Mouse (Mus musculus): ENCODE results near the gene Gamt. TPM values are rescaled to one million over a fixed set of nuclear protein-coding genes. Genes with fewer than 3 reads are reported as not detected.

Gamt gene
- total and polyA plus RNA-seq, 3 experiments = 8.3 to 11.0 (median 8.4) TPM

DNA sequence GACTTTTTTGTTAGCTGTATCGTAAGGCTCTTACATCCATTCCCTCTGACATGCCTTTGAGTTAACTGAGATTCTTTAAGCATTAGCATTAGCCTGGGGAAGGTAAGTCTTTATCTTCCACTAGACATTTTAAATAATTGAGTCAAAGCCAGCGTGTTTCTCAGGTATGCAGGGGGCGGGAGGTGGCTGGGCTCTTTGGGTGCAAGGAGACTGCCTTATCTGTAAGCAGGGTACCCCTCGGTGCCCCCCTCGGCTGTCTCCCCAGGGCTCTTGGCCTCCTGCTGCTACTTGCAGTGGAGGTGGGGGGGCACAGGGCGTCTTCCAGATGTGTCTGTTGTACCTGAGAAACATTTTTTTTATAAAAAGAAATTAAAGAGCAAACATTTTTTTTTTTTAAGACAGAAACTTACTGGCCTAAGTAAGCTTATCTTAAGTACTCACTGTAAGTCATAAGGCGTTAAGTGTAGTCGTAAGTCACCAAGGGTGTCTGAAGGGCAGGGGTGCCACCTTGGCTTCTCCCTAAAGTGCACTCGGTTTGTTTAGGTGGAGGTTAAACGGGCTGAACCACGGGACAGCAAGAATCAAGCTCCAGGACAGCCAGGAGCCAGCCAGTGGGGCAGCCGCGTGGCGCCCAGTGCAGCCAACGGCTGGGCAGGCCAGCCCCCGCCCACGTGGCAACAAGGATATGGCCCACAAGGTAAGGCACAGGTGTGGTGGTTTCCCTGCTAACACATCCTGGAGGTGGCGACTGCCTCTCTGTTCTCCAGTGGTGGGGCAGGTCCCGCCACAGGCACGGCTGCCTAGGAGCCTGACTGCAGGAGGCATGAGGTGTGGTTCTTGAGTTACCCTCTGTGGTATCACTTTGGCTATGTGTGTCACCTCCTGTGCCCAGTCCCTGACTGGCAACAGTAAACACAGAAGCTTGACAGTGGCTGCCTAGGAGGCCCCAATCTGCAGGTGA, 21.9 kb upstream of the Gamt start:
- Histone ChIP-seq H3K9ac (ENCODE audit: low read depth, low read length) (peak overlapping the region; percentile 17; the same call in 1 of the 2 replicates), H3K27ac (peak overlapping the region; percentile 78), H3K36me3 (ENCODE audit: control insufficient read depth, insufficient read depth, low read length) (no peaks in the 10 kb centered on the region), H3K27me3 (ENCODE audit: control insufficient read depth, insufficient read depth, low read length) (no peaks in the 10 kb centered on the region), H3K79me2 (replicated peaks; ENCODE audit: control insufficient read depth, insufficient read depth, low read length) (no peaks in the 10 kb centered on the region), H3K4me1 (ENCODE audit: control insufficient read depth, insufficient read depth, low read length) (peaks cover 4% of the 10 kb centered on the region; the same call in 1 of the 2 replicates), H3K4me3 (no peak overlapping the region)
- TF ChIP-seq EP300 (IDR thresholded peaks at IDR 0.05; ENCODE audit: insufficient read depth, low read depth, low read length) (0 out of 2 replicates have a peak, but pooled peaks have one; percentile 34), CTCF (IDR thresholded peaks at IDR 0.05) (no peak)
- 66% methylated on average over 20 of the region's 20 CpGs for WGBS
- DNase-seq = no peak
- intact Hi-C loops (cut with DNase I) = no loop called here

GRCm38 (mm10) chr10:80281921-80282371, 21.1 kb upstream of the Gamt start:
- H3K4me3 ChIP-seq = no peak overlapping the region
- no peaks in the 10 kb centered on the region for H3K27me3 ChIP-seq (ENCODE audit: control insufficient read depth, insufficient read depth, low read length)
- H3K79me2 ChIP-seq (replicated peaks; ENCODE audit: control insufficient read depth, insufficient read depth, low read length) = no peaks in the 10 kb centered on the region
- no peak for TF ChIP-seq EP300 (IDR thresholded peaks at IDR 0.05; ENCODE audit: insufficient read depth, low read depth, low read length)
- no peak for TF ChIP-seq POLR2A (IDR thresholded peaks at IDR 0.05; ENCODE audit: insufficient read depth, low read depth, low read length)
- TF ChIP-seq CTCF (IDR thresholded peaks at IDR 0.05) = no peak
- no peaks in the 10 kb centered on the region for H3K36me3 ChIP-seq (ENCODE audit: control insufficient read depth, insufficient read depth, low read length)
- no peak overlapping the region for H3K9ac ChIP-seq (ENCODE audit: low read depth, low read length)
- peak in 1 of 2 experiments; percentile 62 for DNase-seq
- WGBS = 42% methylated on average over 8 of the region's 8 CpGs
- peaks cover 4% of the 10 kb centered on the region; the same call in 1 of the 2 replicates for H3K4me1 ChIP-seq (ENCODE audit: control insufficient read depth, insufficient read depth, low read length)
- peak overlapping the region; percentile 78 for H3K27ac ChIP-seq
- intact Hi-C loops (cut with DNase I) = loop anchor here (1.0 kb wide), 1 partner anchor 30 kb away; no protein-coding TSS in a partner anchor

- WGBS = 55% methylated on average over 7 of the region's 7 CpGs
- H3K27me3 ChIP-seq (ENCODE audit: control insufficient read depth, insufficient read depth, low read length) = no peaks in the 10 kb centered on the region
- H3K9ac ChIP-seq (ENCODE audit: low read depth, low read length) = no peak overlapping the region
- DNase-seq = peak in 1 of 2 experiments; percentile 69
- H3K79me2 ChIP-seq (replicated peaks; ENCODE audit: control insufficient read depth, insufficient read depth, low read length) = no peaks in the 10 kb centered on the region
- 0 out of 2 replicates have a peak, but pooled peaks have one; percentile 19 for TF ChIP-seq POLR2A (IDR thresholded peaks at IDR 0.05; ENCODE audit: insufficient read depth, low read depth, low read length)
- peak; percentile 87 for TF ChIP-seq EP300 (IDR thresholded peaks at IDR 0.05; ENCODE audit: insufficient read depth, low read depth, low read length)
- TF ChIP-seq CTCF (IDR thresholded peaks at IDR 0.05) = no peak
- H3K4me1 ChIP-seq (ENCODE audit: control insufficient read depth, insufficient read depth, low read length) = peaks cover 4% of the 10 kb centered on the region; the same call in 1 of the 2 replicates
- intact Hi-C loops (cut with DNase I) = loop anchor here (1.0 kb wide), 1 partner anchor 29 kb away; no protein-coding TSS in a partner anchor
- no peaks in the 10 kb centered on the region for H3K36me3 ChIP-seq (ENCODE audit: control insufficient read depth, insufficient read depth, low read length)
- H3K27ac ChIP-seq = peak overlapping the region; percentile 78
- no peak overlapping the region for H3K4me3 ChIP-seq
Measured at GRCm38 (mm10) chr10:80281304-80281703, 20.5 kb upstream of the Gamt start.

GRCm38 (mm10) chr10:80279273-80279672, 18.5 kb upstream of the Gamt start:
- intact Hi-C loops (cut with DNase I) = no loop called here
- Histone ChIP-seq H3K4me1 (ENCODE audit: control insufficient read depth, insufficient read depth, low read length) (peaks cover 4% of the 10 kb centered on the region; the same call in 1 of the 2 replicates), H3K79me2 (replicated peaks; ENCODE audit: control insufficient read depth, insufficient read depth, low read length) (no peaks in the 10 kb centered on the region), H3K36me3 (ENCODE audit: control insufficient read depth, insufficient read depth, low read length) (no peaks in the 10 kb centered on the region), H3K4me3 (no peak overlapping the region), H3K27ac (no peak overlapping the region), H3K9ac (ENCODE audit: low read depth, low read length) (no peak overlapping the region), H3K27me3 (ENCODE audit: control insufficient read depth, insufficient read depth, low read length) (no peaks in the 10 kb centered on the region)
- 87% methylated on average over 12 of the region's 12 CpGs for whole genome bisulfite sequencing
- DNase-seq = no peak
- no peak for TF ChIP-seq EP300 (IDR thresholded peaks at IDR 0.05; ENCODE audit: insufficient read depth, low read depth, low read length)

DNA sequence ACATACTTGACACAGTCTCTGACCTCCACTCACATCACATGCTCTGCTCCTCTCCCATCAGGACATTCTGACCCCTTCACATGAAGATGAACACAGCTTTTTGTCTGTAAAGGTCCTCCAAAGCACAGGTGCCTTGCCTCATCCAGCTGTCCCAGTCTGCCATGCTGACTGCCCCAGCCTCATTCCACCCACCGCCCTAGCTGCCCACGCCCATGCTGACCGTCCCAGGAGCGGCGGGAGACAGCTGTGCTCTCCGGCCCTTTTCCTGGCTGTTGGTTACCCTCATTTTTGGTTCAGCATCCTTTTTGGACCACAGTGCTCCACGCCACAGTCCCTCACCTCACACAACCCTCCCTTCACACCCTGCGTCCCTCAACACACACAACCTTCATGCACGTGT, 17.6 kb upstream of the Gamt start:
- intact Hi-C loops (cut with DNase I) = no loop called here
- Histone ChIP-seq H3K4me1 (ENCODE audit: control insufficient read depth, insufficient read depth, low read length) (peaks cover 6% of the 10 kb centered on the region; the same call in 1 of the 2 replicates), H3K4me3 (no peak overlapping the region), H3K27me3 (ENCODE audit: control insufficient read depth, insufficient read depth, low read length) (no peaks in the 10 kb centered on the region), H3K27ac (no peak overlapping the region), H3K36me3 (ENCODE audit: control insufficient read depth, insufficient read depth, low read length) (no peaks in the 10 kb centered on the region), H3K79me2 (replicated peaks; ENCODE audit: control insufficient read depth, insufficient read depth, low read length) (no peaks in the 10 kb centered on the region), H3K9ac (ENCODE audit: low read depth, low read length) (no peak overlapping the region)
- no peak for TF ChIP-seq POLR2A (IDR thresholded peaks at IDR 0.05; ENCODE audit: insufficient read depth, low read depth, low read length)
- TF ChIP-seq EP300 (IDR thresholded peaks at IDR 0.05; ENCODE audit: insufficient read depth, low read depth, low read length) = no peak
- TF ChIP-seq CTCF (IDR thresholded peaks at IDR 0.05) = no peak
- WGBS = 92% methylated on average over 9 of the region's 9 CpGs
- DNase-seq = no peak

- H3K79me2 ChIP-seq (replicated peaks; ENCODE audit: control insufficient read depth, insufficient read depth, low read length) = peaks cover 4% of the 10 kb centered on the region; the same call in 1 of the 2 replicates
- intact Hi-C loops (cut with DNase I) = no loop called here
- TF ChIP-seq CTCF (IDR thresholded peaks at IDR 0.05) = no peak
- no peak for TF ChIP-seq EP300 (IDR thresholded peaks at IDR 0.05; ENCODE audit: insufficient read depth, low read depth, low read length)
- TF ChIP-seq POLR2A (IDR thresholded peaks at IDR 0.05; ENCODE audit: insufficient read depth, low read depth, low read length) = no peak
- H3K4me1 ChIP-seq (ENCODE audit: control insufficient read depth, insufficient read depth, low read length) = peaks cover 6% of the 10 kb centered on the region
- no peak overlapping the region for H3K27ac ChIP-seq
- H3K9ac ChIP-seq (ENCODE audit: low read depth, low read length) = no peak overlapping the region
- no peaks in the 10 kb centered on the region for H3K27me3 ChIP-seq (ENCODE audit: control insufficient read depth, insufficient read depth, low read length)
- H3K4me3 ChIP-seq = no peak overlapping the region
- H3K36me3 ChIP-seq (ENCODE audit: control insufficient read depth, insufficient read depth, low read length) = no peaks in the 10 kb centered on the region
- 85% methylated on average over 5 of the region's 5 CpGs for WGBS
- DNase-seq = no peak
Measured at GRCm38 (mm10) chr10:80276238-80276637, 15.4 kb upstream of the Gamt start.
